Mouse (Mus musculus): ENCODE measurements at regions not wholly inside any gene's neighbourhood (a gene's known extent, or its start where the extent isn't known, plus 50 kb on each side); places are given as distances from the start of the nearest gene placed in this dataset.

DNA sequence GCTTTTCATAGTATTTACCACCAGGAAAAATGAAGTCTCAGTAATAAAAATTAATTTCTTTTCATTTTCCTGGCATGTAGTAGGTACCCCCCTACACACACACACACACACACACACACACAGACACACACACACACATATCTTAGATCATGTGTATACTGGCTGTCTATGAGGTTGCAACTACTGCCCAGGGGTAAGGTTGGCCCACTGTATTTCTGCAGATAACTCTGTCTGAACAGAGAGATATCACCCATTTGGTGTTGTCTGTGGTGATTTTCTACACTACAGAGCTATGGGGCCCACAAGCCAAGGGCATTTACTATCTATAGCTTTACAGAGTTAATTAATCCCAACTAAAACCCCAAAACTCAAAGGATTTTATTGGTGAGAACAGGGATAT lies 188.9 kb downstream of the Car2 start:
- H3K27me3 ChIP-seq (ENCODE audit: control insufficient read depth, insufficient read depth, low read length): no peaks in the 10 kb centered on the region
- ATAC-seq (ENCODE audit: low FRiP score) (no peak), DNase-seq (ENCODE audit: low spot score) (no peak)
- no peak overlapping the region for H3K27ac ChIP-seq (ENCODE audit: low read depth, low read length)
- H3K4me3 ChIP-seq (ENCODE audit: low read depth, low read length): no peak overlapping the region
- no peaks in the 10 kb centered on the region for H3K9me3 ChIP-seq (ENCODE audit: control insufficient read depth, low read length)
- H3K4me2 ChIP-seq (replicated peaks; ENCODE audit: low read depth, low read length): no peak overlapping the region
- no peaks in the 10 kb centered on the region for H3K4me1 ChIP-seq (replicated peaks; ENCODE audit: control insufficient read depth, insufficient read depth, low read length)
- H3K36me3 ChIP-seq (ENCODE audit: control insufficient read depth, insufficient read depth, low read length): no peaks in the 10 kb centered on the region
- H3K9ac ChIP-seq (ENCODE audit: low read depth, low read length): no peak overlapping the region

- Histone ChIP-seq H3K9ac (ENCODE audit: low read depth, low read length) (no peak overlapping the region), H3K27ac (ENCODE audit: low read depth, low read length) (no peak overlapping the region), H3K9me3 (ENCODE audit: control insufficient read depth, low read length) (no peaks in the 10 kb centered on the region), H3K4me2 (replicated peaks; ENCODE audit: low read depth, low read length) (no peak overlapping the region), H3K36me3 (ENCODE audit: control insufficient read depth, insufficient read depth, low read length) (no peaks in the 10 kb centered on the region), H3K4me3 (ENCODE audit: low read depth, low read length) (no peak overlapping the region), H3K4me1 (replicated peaks; ENCODE audit: control insufficient read depth, insufficient read depth, low read length) (no peaks in the 10 kb centered on the region), H3K27me3 (ENCODE audit: control insufficient read depth, insufficient read depth, low read length) (no peaks in the 10 kb centered on the region)
- ATAC-seq (ENCODE audit: low FRiP score): no peak
- WGBS: 71% methylated on average over 1 of the region's 1 CpGs
- no peak for DNase-seq (ENCODE audit: low spot score)
Measured at GRCm38 (mm10) chr3:15090124-15090523, 204.1 kb downstream of the Car2 start.

DNA sequence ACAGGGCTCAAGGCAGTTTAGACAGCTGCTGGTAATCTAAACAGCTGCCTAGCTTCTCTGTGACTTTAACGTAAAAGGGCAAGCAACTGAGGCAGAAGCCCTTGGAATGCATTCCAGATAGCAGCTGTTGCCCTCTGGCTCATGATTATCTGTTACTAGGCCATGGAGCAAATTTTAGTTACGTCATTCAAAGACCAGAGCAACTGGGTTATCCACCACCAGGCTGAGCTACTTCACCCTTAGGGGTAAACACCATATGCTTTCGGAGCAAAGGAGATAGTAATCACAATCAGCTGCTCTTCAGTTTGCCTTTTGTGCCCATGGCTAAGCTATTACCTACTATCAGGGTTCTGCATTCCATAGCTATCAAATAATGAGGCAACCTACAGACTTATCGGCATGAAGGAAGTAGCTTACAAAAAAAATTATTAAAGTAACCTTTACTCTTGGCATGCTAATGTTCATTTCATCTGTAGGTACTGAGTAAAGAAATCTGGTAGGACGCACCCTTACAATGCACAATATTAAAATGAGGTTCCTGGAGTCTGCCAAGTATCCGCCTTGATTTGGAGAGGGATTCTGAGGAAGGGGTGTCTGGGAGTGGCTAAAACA lies 212.2 kb downstream of the Car2 start:
- no peak overlapping the region for H3K4me3 ChIP-seq (ENCODE audit: low read depth, low read length)
- H3K4me2 ChIP-seq (replicated peaks; ENCODE audit: low read depth, low read length): no peak overlapping the region
- 78% methylated on average over 6 of the region's 6 CpGs for WGBS
- no peak overlapping the region for H3K9ac ChIP-seq (ENCODE audit: low read depth, low read length)
- H3K27ac ChIP-seq (ENCODE audit: low read depth, low read length): no peak overlapping the region
- H3K9me3 ChIP-seq (ENCODE audit: control insufficient read depth, low read length): no peaks in the 10 kb centered on the region
- DNase-seq (ENCODE audit: low spot score) (no peak), ATAC-seq (ENCODE audit: low FRiP score) (no peak)
- no peaks in the 10 kb centered on the region for H3K27me3 ChIP-seq (ENCODE audit: control insufficient read depth, insufficient read depth, low read length)
- no peaks in the 10 kb centered on the region for H3K36me3 ChIP-seq (ENCODE audit: control insufficient read depth, insufficient read depth, low read length)
- no peaks in the 10 kb centered on the region for H3K4me1 ChIP-seq (replicated peaks; ENCODE audit: control insufficient read depth, insufficient read depth, low read length)

DNA sequence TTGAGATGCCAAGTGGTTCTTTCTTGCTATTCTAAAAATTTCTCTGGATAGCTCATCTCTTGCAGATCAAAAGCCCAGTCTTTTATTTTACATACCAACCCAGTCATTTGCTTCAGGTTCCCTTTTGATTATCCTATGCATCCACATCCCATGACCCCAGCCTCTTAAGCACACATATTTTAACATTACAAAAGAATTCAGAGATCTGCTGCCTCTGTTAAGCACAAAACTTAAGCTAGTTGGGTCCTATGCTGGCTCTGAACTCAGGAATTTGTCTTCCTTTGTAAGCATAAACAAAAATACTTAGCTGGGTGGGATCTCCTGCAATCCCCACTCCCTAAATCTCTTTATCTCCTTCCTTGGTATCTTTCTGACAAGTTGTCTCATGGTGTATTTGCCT lies 212.9 kb downstream of the Car2 start:
- H3K9ac ChIP-seq (ENCODE audit: low read depth, low read length): no peak overlapping the region
- H3K4me2 ChIP-seq (replicated peaks; ENCODE audit: low read depth, low read length): no peak overlapping the region
- no peaks in the 10 kb centered on the region for H3K4me1 ChIP-seq (replicated peaks; ENCODE audit: control insufficient read depth, insufficient read depth, low read length)
- H3K27ac ChIP-seq (ENCODE audit: low read depth, low read length): no peak overlapping the region
- DNase-seq (ENCODE audit: low spot score) (no peak), ATAC-seq (ENCODE audit: low FRiP score) (no peak)
- H3K36me3 ChIP-seq (ENCODE audit: control insufficient read depth, insufficient read depth, low read length): no peaks in the 10 kb centered on the region
- no peaks in the 10 kb centered on the region for H3K9me3 ChIP-seq (ENCODE audit: control insufficient read depth, low read length)
- no peak overlapping the region for H3K4me3 ChIP-seq (ENCODE audit: low read depth, low read length)
- H3K27me3 ChIP-seq (ENCODE audit: control insufficient read depth, insufficient read depth, low read length): no peaks in the 10 kb centered on the region

DNA sequence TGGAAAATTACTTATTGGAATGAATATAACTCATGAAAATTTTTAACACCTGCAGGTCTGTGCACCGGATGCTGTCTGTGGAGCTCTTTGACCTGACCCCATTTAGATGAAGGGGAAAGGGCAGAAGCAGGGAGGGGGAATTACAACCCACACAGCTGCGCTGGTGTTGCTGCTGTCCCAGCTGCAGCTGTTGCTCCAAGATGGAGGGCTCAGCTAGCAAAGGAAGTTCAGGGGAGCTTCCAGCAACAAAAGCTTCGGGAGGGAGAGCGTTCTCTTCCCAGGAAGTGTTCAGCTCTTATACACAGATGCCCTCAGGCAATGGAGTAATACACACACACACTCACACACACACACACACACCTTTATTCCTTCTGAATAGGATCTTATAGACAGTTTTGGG lies 219.6 kb downstream of the Car2 start:
- Histone ChIP-seq H3K27me3 (ENCODE audit: control insufficient read depth, insufficient read depth, low read length) (no peaks in the 10 kb centered on the region), H3K27ac (ENCODE audit: low read depth, low read length) (no peak overlapping the region), H3K4me3 (ENCODE audit: low read depth, low read length) (no peak overlapping the region), H3K9ac (ENCODE audit: low read depth, low read length) (no peak overlapping the region), H3K4me1 (replicated peaks; ENCODE audit: control insufficient read depth, insufficient read depth, low read length) (no peaks in the 10 kb centered on the region), H3K4me2 (replicated peaks; ENCODE audit: low read depth, low read length) (no peak overlapping the region), H3K9me3 (ENCODE audit: control insufficient read depth, low read length) (no peaks in the 10 kb centered on the region), H3K36me3 (ENCODE audit: control insufficient read depth, insufficient read depth, low read length) (no peaks in the 10 kb centered on the region)
- DNase-seq (ENCODE audit: low spot score) (no peak), ATAC-seq (ENCODE audit: low FRiP score) (no peak)
- WGBS: 42% methylated on average over 4 of the region's 4 CpGs

- WGBS: 81% methylated on average over 6 of the region's 6 CpGs
- Histone ChIP-seq H3K27ac (ENCODE audit: low read depth, low read length) (no peak overlapping the region), H3K36me3 (ENCODE audit: control insufficient read depth, insufficient read depth, low read length) (no peaks in the 10 kb centered on the region), H3K9me3 (ENCODE audit: control insufficient read depth, low read length) (no peaks in the 10 kb centered on the region), H3K27me3 (ENCODE audit: control insufficient read depth, insufficient read depth, low read length) (no peaks in the 10 kb centered on the region), H3K4me1 (replicated peaks; ENCODE audit: control insufficient read depth, insufficient read depth, low read length) (no peaks in the 10 kb centered on the region), H3K4me3 (ENCODE audit: low read depth, low read length) (no peak overlapping the region), H3K9ac (ENCODE audit: low read depth, low read length) (no peak overlapping the region), H3K4me2 (replicated peaks; ENCODE audit: low read depth, low read length) (no peak overlapping the region)
- ATAC-seq (ENCODE audit: low FRiP score): no peak
- DNase-seq (ENCODE audit: low spot score): no peak
Measured at GRCm38 (mm10) chr3:15106281-15106680, 220.2 kb downstream of the Car2 start.

DNA sequence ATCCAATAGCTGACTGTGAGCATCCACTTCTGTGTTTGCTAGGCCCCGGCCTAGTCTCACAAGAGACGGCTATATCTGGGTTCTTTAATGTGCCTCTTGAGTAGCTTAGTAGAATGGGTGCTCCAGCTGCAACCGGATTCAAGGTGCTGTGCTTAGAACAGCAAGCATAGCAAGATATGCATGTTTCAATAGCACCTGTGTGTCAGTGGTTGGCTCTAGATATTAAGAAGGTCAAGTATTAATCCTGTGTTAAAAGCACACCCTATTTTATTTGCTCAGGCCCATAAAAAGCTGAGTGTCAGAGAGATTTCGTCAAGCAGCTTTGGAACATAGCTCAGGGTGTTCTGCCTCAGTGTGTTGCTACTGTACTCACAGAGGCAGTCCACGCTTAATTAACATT lies 221.2 kb downstream of the Car2 start:
- WGBS: 93% methylated on average over 5 of the region's 5 CpGs
- no peaks in the 10 kb centered on the region for H3K27me3 ChIP-seq (ENCODE audit: control insufficient read depth, insufficient read depth, low read length)
- H3K4me1 ChIP-seq (replicated peaks; ENCODE audit: control insufficient read depth, insufficient read depth, low read length): no peaks in the 10 kb centered on the region
- ATAC-seq (ENCODE audit: low FRiP score): no peak
- no peak overlapping the region for H3K27ac ChIP-seq (ENCODE audit: low read depth, low read length)
- no peak for DNase-seq (ENCODE audit: low spot score)
- H3K9ac ChIP-seq (ENCODE audit: low read depth, low read length): no peak overlapping the region
- H3K4me3 ChIP-seq (ENCODE audit: low read depth, low read length): no peak overlapping the region
- no peaks in the 10 kb centered on the region for H3K9me3 ChIP-seq (ENCODE audit: control insufficient read depth, low read length)
- no peak overlapping the region for H3K4me2 ChIP-seq (replicated peaks; ENCODE audit: low read depth, low read length)
- H3K36me3 ChIP-seq (ENCODE audit: control insufficient read depth, insufficient read depth, low read length): no peaks in the 10 kb centered on the region

GRCm38 (mm10) chr3:15108239-15108934 lies 222.3 kb downstream of the Car2 start:
- no peak for ATAC-seq (ENCODE audit: low FRiP score)
- no peaks in the 10 kb centered on the region for H3K4me1 ChIP-seq (replicated peaks; ENCODE audit: control insufficient read depth, insufficient read depth, low read length)
- 87% methylated on average over 9 of the region's 9 CpGs for WGBS

DNA sequence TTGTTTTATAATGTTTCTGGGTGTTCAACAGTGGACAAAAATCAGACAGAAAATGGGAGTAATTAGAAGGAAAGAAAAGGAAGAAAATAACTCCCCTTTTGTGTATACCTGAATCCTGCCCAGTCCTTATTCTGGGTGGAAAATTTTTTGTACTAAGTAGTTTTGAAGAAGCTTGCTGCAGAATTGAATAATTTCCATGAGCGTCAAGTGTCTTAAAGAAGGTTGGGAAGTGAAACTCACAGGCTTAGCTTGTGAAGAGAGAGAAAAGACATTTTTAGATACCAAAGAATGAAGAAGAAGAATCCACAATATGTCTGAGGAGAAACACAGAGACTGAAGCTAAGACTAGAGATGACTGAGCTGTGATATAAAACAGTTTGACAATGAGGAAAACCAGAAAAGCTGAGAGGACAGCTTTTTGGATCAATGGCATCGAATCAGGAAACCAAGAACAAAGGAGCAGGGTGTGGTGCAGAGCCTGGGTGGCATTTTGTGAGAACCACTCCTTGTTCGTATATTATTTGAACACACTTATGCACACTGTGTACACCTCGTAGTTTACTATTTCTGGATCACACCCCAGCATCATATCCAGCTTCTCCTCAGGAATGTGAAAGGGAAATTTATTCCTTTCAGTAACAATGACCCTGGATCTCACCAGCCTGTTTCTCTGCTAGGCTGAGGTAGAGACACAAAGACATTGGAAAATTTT lies 221.9 kb downstream of the Gm9733 start:
- DNase-seq (ENCODE audit: low spot score): no peak
- H3K27ac ChIP-seq (ENCODE audit: low read depth, low read length): no peak overlapping the region
- H3K4me1 ChIP-seq (replicated peaks; ENCODE audit: control insufficient read depth, insufficient read depth, low read length): no peaks in the 10 kb centered on the region
- WGBS: 75% methylated on average over 4 of the region's 4 CpGs
- H3K9ac ChIP-seq (ENCODE audit: low read depth, low read length): no peak overlapping the region
- ATAC-seq (ENCODE audit: low FRiP score): no peak
- H3K27me3 ChIP-seq (ENCODE audit: control insufficient read depth, insufficient read depth, low read length): no peaks in the 10 kb centered on the region
- H3K9me3 ChIP-seq (ENCODE audit: control insufficient read depth, low read length): no peaks in the 10 kb centered on the region
- no peak overlapping the region for H3K4me2 ChIP-seq (replicated peaks; ENCODE audit: low read depth, low read length)
- H3K36me3 ChIP-seq (ENCODE audit: control insufficient read depth, insufficient read depth, low read length): no peaks in the 10 kb centered on the region
- H3K4me3 ChIP-seq (ENCODE audit: low read depth, low read length): no peak overlapping the region

More at GRCm38 (mm10) chr3:15108239-15108934, 222.3 kb downstream of the Car2 start:
- no peaks in the 10 kb centered on the region for H3K36me3 ChIP-seq (ENCODE audit: control insufficient read depth, insufficient read depth, low read length)
- no peak overlapping the region for H3K4me3 ChIP-seq (ENCODE audit: low read depth, low read length)
- H3K27ac ChIP-seq (ENCODE audit: low read depth, low read length): no peak overlapping the region
- H3K9me3 ChIP-seq (ENCODE audit: control insufficient read depth, low read length): no peaks in the 10 kb centered on the region
- no peak for DNase-seq (ENCODE audit: low spot score)
- no peaks in the 10 kb centered on the region for H3K27me3 ChIP-seq (ENCODE audit: control insufficient read depth, insufficient read depth, low read length)
- H3K9ac ChIP-seq (ENCODE audit: low read depth, low read length): no peak overlapping the region
- no peak overlapping the region for H3K4me2 ChIP-seq (replicated peaks; ENCODE audit: low read depth, low read length)

Data from hindbrain, embryonic 11.5 days (tissue).